Mouse (Mus musculus) CD4-positive helper T cell, adult 2 months (primary cell): ENCODE measurements around the gene Heph.
"Not testable (repeated sequence)": the region's sequence is repeated elsewhere in the genome, so short reads cannot be mapped to it uniquely, and the experiment has no call there.

Experiments used
- DNase-seq: peaks from one replicate; pipeline ENCODE4 v3.0.0-alpha.2; 2012; ENCODE audit warnings: low read depth, missing footprints, low spot score

The Heph gene

DNA sequence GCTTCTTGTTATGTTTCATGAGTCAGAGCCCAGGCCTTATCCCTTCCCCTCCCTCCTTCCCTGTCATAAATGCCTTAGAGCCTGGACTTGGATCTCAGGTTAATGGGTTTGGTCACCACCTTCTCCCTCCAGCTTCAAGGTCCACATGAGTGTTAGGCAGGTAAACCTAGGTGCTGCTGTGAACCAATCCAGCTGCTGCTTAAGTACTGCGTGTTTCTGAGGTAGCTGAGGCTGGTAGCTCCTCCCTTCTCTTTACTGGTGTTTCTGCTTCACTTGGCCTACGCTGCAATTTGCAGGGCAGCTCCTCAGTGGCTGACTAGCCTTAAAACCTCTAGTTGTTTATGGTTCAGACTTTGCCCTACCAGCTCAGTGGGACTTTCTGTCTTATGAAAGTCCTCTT lies at the start of gene Heph:
Gene Heph (plus strand): TSS at position 211 of the 400 bp plus-strand sequence.
- no peak for DNase-seq

DNA sequence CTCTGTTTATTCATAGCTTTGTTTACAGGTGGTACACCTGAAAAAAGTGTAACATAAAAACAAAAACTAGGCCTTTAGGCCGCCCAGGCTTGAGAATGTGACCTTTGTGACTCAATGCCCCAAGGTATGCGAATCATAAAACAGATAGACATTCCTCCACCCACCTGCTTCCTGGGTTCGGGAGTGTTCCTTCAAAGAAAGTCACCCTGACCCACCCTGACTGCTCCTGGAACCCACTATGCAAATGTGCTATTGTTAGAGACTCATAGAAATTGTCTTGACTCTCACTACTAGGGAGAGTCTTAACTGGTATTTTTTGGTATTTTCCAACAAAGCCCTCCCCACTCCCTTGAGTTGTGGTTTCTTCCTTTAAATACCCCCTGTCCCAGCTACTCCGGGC lies 39.8 kb upstream of the Heph start:
- DNase-seq: not testable (repeated sequence)

DNA sequence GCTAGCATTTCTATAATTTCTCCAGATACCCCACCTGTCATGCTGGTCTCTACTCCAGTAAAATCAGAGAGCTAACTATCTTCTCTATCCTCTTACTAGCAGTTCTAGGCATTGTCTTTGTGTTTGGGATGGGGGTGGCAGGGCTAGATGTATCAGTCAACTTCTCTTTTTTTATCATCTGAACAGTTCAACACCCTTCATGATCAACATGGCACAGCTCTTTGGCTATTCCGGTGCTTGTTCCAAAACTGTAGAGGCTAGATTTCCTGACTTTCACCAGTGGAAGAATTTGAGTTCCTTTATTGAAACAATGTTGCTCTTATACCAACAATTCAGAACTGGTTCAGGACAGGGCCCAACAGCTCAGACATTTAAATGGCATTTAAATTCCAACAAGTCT lies 38.2 kb upstream of the Heph start:
- DNase-seq: no peak

DNA sequence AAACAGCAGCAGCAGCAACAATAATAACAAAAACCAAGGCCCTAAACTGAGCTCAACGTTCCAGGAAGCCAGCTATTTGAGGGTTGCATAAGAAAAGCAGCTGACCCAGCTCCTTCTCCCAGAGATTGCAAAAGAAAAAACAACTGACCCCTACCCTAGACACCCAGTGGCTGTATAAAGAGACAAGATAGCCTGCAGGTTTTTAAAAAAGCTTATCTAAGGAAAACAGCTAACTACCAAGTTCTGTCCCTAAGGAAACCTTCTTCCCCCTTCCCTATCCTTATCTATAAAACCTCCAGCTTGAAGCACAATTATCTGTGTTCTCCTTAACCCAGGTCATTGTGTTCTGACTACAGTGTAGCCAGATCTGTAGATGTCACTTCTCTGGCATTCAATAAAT lies 37.4 kb upstream of the Heph start:
- no peak for DNase-seq

DNA sequence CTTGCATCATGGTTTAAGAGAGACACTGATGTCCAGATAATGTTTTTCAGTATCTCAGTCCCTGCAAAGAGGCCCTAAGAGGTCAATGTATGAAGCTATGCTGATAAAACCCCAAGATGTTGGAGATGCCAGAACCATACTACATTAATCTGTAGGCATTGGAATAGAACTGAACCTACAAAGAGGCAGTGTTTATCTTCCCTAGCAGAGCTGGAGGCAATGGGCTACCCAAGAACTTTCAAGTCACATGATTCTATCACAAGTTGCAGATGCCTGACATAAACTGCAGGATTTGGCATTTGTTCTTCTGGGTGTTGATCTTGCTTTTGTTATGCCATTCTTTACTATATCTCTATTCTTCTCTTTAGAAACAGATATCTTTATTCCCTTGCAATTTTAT lies 35.8 kb upstream of the Heph start:
- DNase-seq: no peak

DNA sequence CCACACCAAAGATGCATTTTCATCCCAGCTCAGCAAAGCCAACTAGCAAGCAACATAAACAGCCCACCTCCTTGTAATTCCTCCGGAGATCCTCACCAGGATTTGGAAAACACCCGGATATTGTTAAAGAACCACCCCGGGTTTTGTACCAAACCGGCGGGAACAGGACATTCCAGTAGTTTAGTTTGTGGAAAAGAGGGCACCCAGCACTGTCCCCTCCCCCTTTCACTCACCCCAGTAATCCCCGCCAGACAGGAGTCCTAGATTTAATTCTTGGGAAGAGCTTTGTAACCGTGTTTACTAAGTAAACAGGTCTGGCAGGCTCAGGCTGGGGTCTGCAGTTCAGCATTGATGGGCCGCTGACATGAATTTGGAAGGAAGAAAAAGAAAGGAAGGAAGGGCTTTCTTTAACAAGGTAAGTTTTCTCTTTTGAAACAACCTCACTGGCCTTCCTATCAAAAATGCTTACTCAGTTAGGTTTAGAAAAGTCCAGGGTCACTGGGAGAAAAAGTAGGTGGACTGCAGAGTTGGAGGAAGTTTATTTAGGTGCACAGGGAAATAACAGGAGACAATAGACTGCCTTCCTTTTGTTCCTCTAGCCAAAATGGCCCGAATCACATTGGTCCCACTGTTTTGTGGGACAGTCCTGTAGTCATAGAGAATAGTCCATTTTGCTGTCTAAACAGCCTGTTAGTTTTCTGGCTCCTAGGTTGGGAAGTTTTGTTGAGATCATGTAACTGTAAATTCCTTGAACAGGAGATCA lies 1.2 kb downstream of the Heph start, which contains the start of gene Hsf3:
Gene Hsf3 (minus strand): TSS at position 94 of the 763 bp plus-strand sequence.
- DNase-seq: no peak

DNA sequence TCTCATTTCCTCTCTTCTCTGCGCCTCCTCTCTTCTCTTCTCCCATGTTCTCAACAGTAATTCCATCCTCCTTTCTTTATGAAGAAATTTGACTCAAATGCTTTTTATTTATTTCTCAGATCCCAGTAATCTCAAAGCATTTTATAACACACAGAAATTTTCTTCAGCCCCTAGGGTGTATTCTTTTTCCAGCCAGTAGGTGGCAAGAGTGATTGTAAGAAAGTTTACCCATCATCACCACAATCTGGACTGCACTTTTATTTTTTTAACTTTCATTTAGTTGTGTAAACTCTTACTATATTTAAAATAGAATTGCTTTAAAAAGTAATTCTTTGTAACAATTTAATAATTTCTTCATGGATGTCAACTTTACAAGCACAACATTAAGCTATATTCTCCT lies 46.4 kb downstream of the Heph start:
- DNase-seq: no peak
